Mouse (Mus musculus) stomach, embryonic 14.5 days (tissue): Measurements from ENCODE around the gene Abtb2. TPM values are rescaled to one million over a fixed set of nuclear protein-coding genes. Genes with fewer than 3 reads are reported as not detected.

Source experiments
- ATAC-seq: fragments of 200-750 bp; cut with Nextera tagmentation; 2 replicates; pipeline ENCODE4 v1.8.0; 2017; ENCODE audit warnings: low read depth, moderate TSS enrichment; ENCODE audit not compliant: insufficient number of reproducible peaks, insufficient read depth, low FRiP score
- H3K27ac ChIP-seq: fragments of 300-500 bp; sonication (generic); 2 replicates; pipeline ENCODE4 v1.5.1; 2014; ENCODE audit warnings: mild to moderate bottlenecking, low read length, moderate library complexity, mixed read lengths
- H3K27me3 ChIP-seq: fragments of 300-500 bp; sonication (generic); 2 replicates; pipeline ENCODE4 v1.6.1; 2014; ENCODE audit warnings: low read length, control low read depth, mixed read lengths; ENCODE audit not compliant: control insufficient read depth, insufficient read depth
- H3K36me3 ChIP-seq: fragments of 300-500 bp; sonication (generic); 2 replicates; pipeline ENCODE4 v1.6.1; 2014; ENCODE audit warnings: mild to moderate bottlenecking, control low read depth, low read length, moderate library complexity, mixed read lengths; ENCODE audit not compliant: control insufficient read depth, insufficient read depth
- H3K4me1 ChIP-seq: fragments of 300-500 bp; sonication (generic); 2 replicates; pipeline ENCODE4 v1.6.1; 2014; ENCODE audit warnings: low read length, control low read depth, mixed read lengths; ENCODE audit not compliant: control insufficient read depth, insufficient read depth
- H3K4me2 ChIP-seq: fragments of 300-500 bp; sonication (generic); replicated peaks from 2 replicates; pipeline ENCODE4 v1.6.1; 2014; ENCODE audit warnings: low read depth, low read length, control low read depth
- H3K4me3 ChIP-seq: fragments of 300-500 bp; sonication (generic); 2 replicates; pipeline ENCODE4 v1.5.1; 2014; ENCODE audit warnings: low read depth, low read length, control low read depth
- H3K9ac ChIP-seq: fragments of 300-500 bp; sonication (generic); replicated peaks from 2 replicates; pipeline ENCODE4 v1.6.1; 2014; ENCODE audit warnings: low read depth, mild to moderate bottlenecking, control low read depth, low read length, moderate library complexity, mixed read lengths
- H3K9me3 ChIP-seq: fragments of 300-500 bp; sonication (generic); 2 replicates; pipeline ENCODE4 v1.6.1; 2016; ENCODE audit warnings: low read depth, low read length, control low read depth; ENCODE audit not compliant: control insufficient read depth
- WGBS: fragments of 180-500 bp; shearing (Covaris S2); extraction: QIAGEN DNeasy Blood & Tissue Kit; methylation state at CpG from one replicate; pipeline ENCODE4 v1.1.7; 2014; 5-methylcytosine and 5-hydroxymethylcytosine counted together
- polyA plus RNA-seq: library from polyadenylated mRNA; unstranded; fragments of >200 nt; fragmentation: Nextera tagmentation; extraction: Ambion mirVana; gene quantifications from 2 replicates; pipeline ENCODE4 v1.2.1, GENCODE M21; 2014

Gene Abtb2
- polyA plus RNA-seq, 1 experiment from 2014 or later, result 4.4 TPM

DNA sequence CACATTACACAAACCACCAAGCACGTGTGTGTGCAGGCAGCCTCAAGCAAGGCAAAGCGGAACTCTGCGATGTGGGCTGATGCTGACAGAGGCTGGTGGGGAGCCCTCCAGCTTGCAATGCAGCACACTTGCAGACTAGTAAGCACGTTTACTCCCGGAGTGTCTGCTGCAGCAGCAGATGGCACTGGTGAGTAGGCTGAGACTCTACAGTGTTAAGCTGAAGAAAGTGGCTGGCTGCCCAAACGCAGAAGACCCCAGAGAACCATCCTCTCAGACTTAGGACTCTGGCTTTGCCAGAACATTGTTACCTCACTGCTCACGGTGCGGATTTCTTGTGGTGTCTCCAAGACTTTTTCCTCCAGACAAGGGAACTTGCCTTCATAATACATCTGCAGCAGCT lies 164.9 kb downstream of the Abtb2 start:
- H3K4me2 ChIP-seq, result no peak overlapping the region
- ATAC-seq, result no peak
- 84% methylated on average over 8 of the region's 8 CpGs for WGBS
- no peaks in the 10 kb centered on the region for H3K4me1 ChIP-seq
- peaks cover 53% of the 10 kb centered on the region for H3K36me3 ChIP-seq
- no peaks in the 10 kb centered on the region for H3K27me3 ChIP-seq
- no peak overlapping the region for H3K4me3 ChIP-seq
- no peaks in the 10 kb centered on the region for H3K9me3 ChIP-seq
- H3K27ac ChIP-seq, result no peak overlapping the region
- H3K9ac ChIP-seq, result no peak overlapping the region

DNA sequence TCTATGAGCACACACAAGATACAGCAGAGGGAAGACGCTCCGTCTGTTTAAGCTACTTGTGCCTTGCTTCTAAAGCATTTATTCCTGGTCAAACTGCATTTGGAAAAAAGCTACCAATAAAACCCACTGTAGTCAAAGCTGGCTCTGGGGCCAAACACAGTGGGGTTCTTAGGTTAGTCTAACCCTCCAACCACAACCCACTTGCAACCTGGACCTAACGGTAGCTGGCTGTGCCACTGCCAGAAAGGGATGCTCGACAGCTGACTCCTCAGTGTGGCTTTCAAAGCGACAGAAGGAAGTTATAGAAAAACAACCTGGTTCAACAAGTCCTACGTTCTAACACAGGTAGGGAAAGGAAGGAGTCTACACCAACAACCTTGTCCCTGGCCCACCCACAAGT lies 165.3 kb downstream of the Abtb2 start:
- H3K4me3 ChIP-seq, result no peak overlapping the region
- H3K36me3 ChIP-seq, result peaks cover 49% of the 10 kb centered on the region
- H3K4me2 ChIP-seq, result no peak overlapping the region
- no peaks in the 10 kb centered on the region for H3K9me3 ChIP-seq
- no peak overlapping the region for H3K27ac ChIP-seq
- no peaks in the 10 kb centered on the region for H3K4me1 ChIP-seq
- 94% methylated on average over 6 of the region's 6 CpGs for WGBS
- no peak overlapping the region for H3K9ac ChIP-seq
- no peaks in the 10 kb centered on the region for H3K27me3 ChIP-seq
- no peak for ATAC-seq

DNA sequence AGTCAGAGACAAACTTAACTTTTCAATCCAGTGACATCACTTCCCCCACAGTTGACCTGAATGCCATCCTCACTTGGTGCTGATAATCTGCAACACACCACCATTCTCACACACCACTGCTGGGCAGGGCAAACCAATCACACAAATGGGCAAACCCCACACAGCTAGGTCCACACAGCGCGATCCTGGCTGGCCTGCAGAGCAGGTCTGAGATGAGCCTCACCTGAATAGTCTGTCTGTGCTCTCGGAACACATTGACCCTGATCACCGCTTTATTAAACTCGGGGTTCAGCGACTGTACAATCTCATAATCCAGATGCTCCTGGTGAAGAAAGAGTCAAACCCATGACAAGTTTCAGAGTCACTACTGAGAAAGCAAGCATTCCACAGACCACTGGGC lies 176.7 kb downstream of the Abtb2 start:
- H3K4me1 ChIP-seq, result no peaks in the 10 kb centered on the region
- no peak overlapping the region for H3K4me2 ChIP-seq
- H3K27me3 ChIP-seq, result no peaks in the 10 kb centered on the region
- peaks cover 19% of the 10 kb centered on the region for H3K36me3 ChIP-seq
- 97% methylated on average over 6 of the region's 6 CpGs for WGBS
- H3K9ac ChIP-seq, result no peak overlapping the region
- no peak for ATAC-seq
- H3K4me3 ChIP-seq, result no peak overlapping the region
- no peak overlapping the region for H3K27ac ChIP-seq
- H3K9me3 ChIP-seq, result no peaks in the 10 kb centered on the region

DNA sequence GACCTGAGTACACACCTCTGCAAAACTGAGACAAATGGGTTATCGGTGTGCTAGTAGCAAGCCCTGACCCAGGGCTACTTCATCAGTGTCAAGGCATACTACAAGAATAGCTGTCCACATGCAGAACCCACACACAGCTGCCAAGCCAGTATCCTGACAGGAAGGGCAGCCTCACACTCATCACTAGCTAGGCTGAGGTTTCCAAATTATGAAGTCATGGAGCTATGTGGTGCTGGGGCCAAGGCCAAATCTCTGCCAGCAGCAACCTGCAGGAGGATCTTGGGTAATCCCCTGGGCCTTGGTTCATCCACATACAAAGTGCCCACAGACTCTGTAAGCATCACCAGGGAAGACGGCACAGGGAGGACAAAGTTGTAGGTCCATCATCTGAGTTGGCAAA lies 177.4 kb downstream of the Abtb2 start:
- no peak overlapping the region for H3K4me2 ChIP-seq
- H3K4me3 ChIP-seq, result no peak overlapping the region
- no peak overlapping the region for H3K9ac ChIP-seq
- no peaks in the 10 kb centered on the region for H3K9me3 ChIP-seq
- H3K27me3 ChIP-seq, result no peaks in the 10 kb centered on the region
- ATAC-seq, result no peak
- H3K27ac ChIP-seq, result no peak overlapping the region
- H3K36me3 ChIP-seq, result peaks cover 24% of the 10 kb centered on the region
- WGBS, result 84% methylated on average over 2 of the region's 2 CpGs
- H3K4me1 ChIP-seq, result no peaks in the 10 kb centered on the region

DNA sequence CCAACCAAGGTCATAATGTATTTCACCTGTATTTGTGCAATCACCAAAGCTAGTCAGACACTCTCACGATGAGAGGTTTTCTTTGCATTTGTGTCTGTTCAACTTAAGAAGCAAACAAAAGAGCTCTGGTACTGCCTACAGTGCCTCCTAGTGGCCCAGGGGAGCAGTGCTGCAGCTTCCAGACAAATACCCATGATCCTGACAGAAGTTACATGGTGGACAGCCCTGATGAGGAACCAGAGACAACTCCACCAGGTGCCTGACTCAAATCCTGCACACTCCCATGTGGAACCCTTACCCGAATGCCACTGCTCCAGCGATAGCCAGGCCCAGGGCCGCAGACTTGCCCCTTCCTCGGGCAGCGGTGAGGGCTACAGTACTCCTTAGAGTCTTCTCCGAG lies 177.9 kb downstream of the Abtb2 start:
- Histone ChIP-seq H3K4me3 (no peak overlapping the region), H3K9me3 (no peaks in the 10 kb centered on the region), H3K27me3 (no peaks in the 10 kb centered on the region), H3K36me3 (peaks cover 20% of the 10 kb centered on the region), H3K27ac (no peak overlapping the region), H3K4me2 (no peak overlapping the region), H3K4me1 (no peaks in the 10 kb centered on the region), H3K9ac (no peak overlapping the region)
- ATAC-seq, result no peak
- WGBS, result 82% methylated on average over 7 of the region's 7 CpGs

DNA sequence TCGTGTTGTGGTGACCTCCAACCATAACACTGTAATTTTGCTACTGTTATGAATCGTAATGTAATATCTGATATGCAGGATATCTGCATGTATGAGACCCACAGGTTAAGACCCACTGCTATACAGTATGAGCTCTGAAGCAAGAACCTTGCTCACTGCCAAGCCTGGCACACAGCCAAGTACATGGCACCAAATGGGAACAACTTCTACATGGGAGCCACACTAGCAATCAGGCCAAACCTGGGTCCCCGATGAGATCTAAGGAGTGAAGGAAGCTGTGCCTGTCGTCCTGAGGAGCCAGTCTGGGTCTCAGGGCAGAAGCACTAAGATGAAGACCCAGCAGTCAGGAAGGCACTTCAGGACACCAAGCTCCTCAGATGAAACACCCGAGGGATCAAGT lies 179.4 kb downstream of the Abtb2 start:
- no peaks in the 10 kb centered on the region for H3K9me3 ChIP-seq
- H3K4me2 ChIP-seq, result no peak overlapping the region
- no peak overlapping the region for H3K4me3 ChIP-seq
- no peak for ATAC-seq
- no peak overlapping the region for H3K9ac ChIP-seq
- H3K36me3 ChIP-seq, result peaks cover 27% of the 10 kb centered on the region
- 90% methylated on average over 5 of the region's 5 CpGs for WGBS
- H3K27me3 ChIP-seq, result no peaks in the 10 kb centered on the region
- no peaks in the 10 kb centered on the region for H3K4me1 ChIP-seq
- H3K27ac ChIP-seq, result no peak overlapping the region

DNA sequence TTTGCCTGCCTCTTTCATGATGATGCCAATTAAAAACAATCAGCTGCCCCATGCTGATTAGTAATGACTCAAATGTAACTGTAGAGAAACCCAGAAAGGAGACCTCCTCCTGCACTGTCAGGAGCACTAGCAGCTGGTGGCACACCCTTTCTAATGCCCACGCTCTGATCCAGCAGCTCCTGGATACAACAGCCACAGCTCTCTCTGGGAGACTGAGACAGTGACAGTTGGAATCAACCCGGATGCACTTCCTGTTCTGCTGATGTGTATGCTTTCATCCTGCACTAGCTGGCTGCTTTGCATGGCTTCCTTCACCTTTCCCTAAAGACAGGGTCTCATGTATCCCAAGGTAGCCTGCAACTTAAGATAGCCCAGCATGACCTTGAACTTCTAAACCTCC lies 180.0 kb downstream of the Abtb2 start:
- 75% methylated on average over 2 of the region's 2 CpGs for WGBS
- Histone ChIP-seq H3K4me1 (no peaks in the 10 kb centered on the region), H3K9me3 (no peaks in the 10 kb centered on the region), H3K4me2 (no peak overlapping the region), H3K27me3 (no peaks in the 10 kb centered on the region), H3K27ac (no peak overlapping the region), H3K36me3 (peaks cover 30% of the 10 kb centered on the region), H3K9ac (no peak overlapping the region), H3K4me3 (no peak overlapping the region)
- ATAC-seq, result no peak

DNA sequence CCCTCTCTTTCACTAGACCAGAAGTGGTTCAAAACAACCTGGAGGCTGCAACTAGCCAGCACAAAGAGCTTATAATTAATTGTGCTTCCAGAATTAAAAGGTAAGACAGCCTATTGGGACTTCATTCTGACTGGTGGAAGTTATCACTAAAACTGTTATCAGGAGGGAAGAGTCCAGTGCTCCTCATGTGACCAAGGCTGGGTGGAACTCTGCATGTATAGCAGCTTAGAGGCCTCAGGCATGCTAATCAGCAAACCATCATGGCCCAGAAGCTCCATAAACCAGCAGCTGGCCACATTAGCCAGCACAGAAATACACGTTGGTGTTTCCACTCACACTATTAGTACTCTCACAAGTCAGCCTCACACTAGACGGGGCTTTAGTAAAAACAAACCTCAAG lies 180.7 kb downstream of the Abtb2 start:
- no peak overlapping the region for H3K27ac ChIP-seq
- 93% methylated on average over 2 of the region's 2 CpGs for WGBS

DNA sequence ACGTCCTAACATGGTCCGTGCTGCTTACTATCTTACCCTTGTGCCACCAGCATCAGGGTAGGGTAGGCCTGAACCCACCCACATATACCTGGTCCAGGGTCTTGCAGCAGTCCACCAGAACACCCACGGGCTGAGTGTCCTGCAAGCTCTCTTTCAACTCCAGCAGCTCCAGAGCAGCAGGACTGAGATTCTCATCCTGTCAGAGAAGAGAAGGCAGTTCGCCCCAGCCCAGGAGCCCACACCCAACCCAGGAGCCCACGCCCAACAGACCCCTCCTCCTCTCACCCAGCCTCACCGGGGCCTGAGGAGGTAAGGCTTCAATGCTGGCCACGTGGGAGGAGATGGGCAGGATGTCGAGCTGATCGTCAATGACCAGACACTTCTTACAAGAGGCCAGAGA lies 181.8 kb downstream of the Abtb2 start:
- H3K9me3 ChIP-seq, result no peaks in the 10 kb centered on the region
- 94% methylated on average over 9 of the region's 9 CpGs for WGBS
- ATAC-seq, result no peak

More for the DNA sequence above, 180.7 kb downstream of the Abtb2 start:
- H3K9me3 ChIP-seq, result no peaks in the 10 kb centered on the region
- ATAC-seq, result no peak
- H3K27me3 ChIP-seq, result no peaks in the 10 kb centered on the region
- H3K4me3 ChIP-seq, result no peak overlapping the region
- no peaks in the 10 kb centered on the region for H3K4me1 ChIP-seq
- H3K4me2 ChIP-seq, result no peak overlapping the region
- peaks cover 36% of the 10 kb centered on the region for H3K36me3 ChIP-seq
- no peak overlapping the region for H3K9ac ChIP-seq

More for the DNA sequence above, 181.8 kb downstream of the Abtb2 start:
- Histone ChIP-seq H3K36me3 (peaks cover 38% of the 10 kb centered on the region), H3K4me2 (no peak overlapping the region), H3K27ac (no peak overlapping the region), H3K27me3 (no peaks in the 10 kb centered on the region), H3K4me1 (no peaks in the 10 kb centered on the region), H3K9ac (no peak overlapping the region), H3K4me3 (no peak overlapping the region)
